Mouse (Mus musculus) forelimb bud, embryonic 11.5 days (tissue): ENCODE measurements at regions not wholly inside any gene's neighbourhood (a gene's known extent, or its start where the extent isn't known, plus 50 kb on each side); places are given as distances from the start of the nearest gene placed in this dataset.

Source experiments
- DNase-seq: peaks from one replicate; pipeline ENCODE4 v3.0.0-alpha.2; 2012; ENCODE audit warnings: low read depth, low spot score

- DNase-seq: no peak
Observed at GRCm38 (mm10) chr3:137728689-137729088, 57.4 kb downstream of the Gm21962 start.

GRCm38 (mm10) chr3:137729421-137729820, 58.1 kb downstream of the Gm21962 start:
- no peak for DNase-seq

GRCm38 (mm10) chr3:137737222-137737800, 66.0 kb downstream of the Gm21962 start:
- no peak for DNase-seq

DNA sequence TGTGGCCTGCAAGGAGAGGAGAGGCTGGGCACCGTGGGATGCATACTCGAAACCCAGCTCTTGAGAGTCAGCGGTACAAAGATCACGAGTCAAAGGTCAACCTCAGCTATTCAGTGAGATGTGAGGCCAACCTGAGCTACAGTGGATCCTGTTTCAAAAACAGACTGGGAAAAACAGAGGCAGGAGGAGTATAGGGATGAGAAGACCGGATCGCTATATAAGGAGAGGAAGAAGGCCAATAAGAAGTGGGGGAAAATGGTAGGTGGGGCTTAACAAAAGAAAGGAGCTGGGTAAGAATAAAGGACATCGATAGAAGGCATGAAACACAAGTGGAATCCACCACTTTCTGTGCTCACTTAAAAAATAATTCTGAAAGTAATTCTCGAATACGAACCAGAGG, 70.2 kb downstream of the Gm21962 start:
- DNase-seq: no peak

- no peak for DNase-seq
Observed at GRCm38 (mm10) chr3:137742119-137742518, 70.8 kb downstream of the Gm21962 start.

GRCm38 (mm10) chr3:137751732-137752260, 80.5 kb downstream of the Gm21962 start:
- DNase-seq: no peak

DNA sequence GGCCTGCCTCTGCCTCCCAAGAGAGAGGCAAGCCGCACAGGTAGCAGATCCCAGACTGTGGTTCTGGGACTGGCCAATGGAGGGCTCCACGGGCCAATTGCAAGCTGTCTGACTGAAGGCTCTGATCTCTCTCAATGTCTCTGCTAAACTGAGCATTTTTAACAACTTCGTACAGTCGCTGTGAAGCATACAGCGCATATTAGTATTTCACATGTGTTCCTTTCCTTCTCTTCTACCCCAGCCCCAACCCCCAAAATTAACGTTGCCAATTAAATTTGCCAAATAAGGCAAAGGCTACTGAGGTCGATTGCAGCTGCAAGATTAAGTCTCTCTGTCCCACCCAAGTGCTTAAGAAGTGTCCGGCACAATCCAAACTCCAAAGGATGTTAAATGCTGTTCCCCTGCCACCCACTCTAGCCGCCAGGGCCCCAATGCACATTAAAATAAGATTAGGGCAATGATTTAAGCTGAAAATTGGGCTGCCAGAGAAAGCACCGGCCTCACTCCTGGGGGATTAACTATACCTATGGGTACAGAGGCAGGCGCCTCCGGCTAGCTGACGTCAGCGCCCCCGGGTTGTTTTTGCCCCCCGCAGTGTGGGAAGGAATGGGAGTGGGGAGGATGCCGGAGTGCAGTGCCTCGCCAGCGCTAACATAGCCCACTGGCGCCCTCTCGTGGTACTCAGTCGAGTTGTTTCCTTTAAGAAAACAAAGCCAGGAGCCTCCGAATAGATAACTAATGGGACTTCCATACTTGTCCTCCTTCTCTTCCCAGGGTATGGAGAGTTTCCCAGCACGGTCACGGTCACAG, 81.3 kb downstream of the Gm21962 start:
- peak; percentile 90 for DNase-seq

DNA sequence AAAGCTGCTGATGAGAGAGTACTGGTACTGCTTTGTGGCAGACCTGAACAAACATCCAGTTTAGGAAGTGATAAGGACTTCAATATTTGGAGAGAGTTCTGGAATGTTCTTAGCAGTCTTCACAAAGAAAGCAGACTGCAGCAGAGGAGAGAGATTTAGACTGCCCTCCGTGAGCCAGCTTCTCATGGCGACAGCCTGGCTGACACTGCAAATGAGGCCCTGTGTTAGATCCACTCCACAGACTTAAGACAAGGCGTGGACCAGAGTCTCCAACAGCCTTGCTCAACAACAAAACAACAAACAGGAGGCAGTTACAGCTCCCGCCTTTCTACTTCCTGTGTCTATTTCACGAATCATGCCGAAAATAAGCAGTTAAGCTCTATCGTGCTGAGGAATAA, 81.9 kb downstream of the Gm21962 start:
- DNase-seq: no peak

DNA sequence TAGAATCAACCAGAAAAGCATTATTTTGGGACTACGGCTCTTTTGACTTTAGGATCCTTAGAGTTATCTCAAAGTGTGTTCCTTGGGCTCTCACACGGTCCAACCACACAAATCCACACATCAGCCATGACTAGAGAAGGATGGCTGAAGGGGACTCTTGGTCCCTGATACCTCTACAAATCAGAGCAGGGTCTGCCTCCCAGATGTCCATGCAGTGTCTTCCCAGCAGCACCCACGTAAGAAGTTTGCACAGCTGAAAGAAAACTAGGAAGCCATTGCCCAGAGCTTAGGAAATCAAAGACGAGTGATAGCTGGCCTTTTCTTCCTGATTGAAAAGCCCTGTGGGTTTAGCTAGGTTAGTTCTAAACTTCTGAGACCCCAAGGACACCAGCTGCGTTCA, 84.1 kb downstream of the Gm21962 start:
- DNase-seq: no peak

GRCm38 (mm10) chr3:137762213-137762884, 91.0 kb downstream of the Gm21962 start:
- DNase-seq: no peak

DNA sequence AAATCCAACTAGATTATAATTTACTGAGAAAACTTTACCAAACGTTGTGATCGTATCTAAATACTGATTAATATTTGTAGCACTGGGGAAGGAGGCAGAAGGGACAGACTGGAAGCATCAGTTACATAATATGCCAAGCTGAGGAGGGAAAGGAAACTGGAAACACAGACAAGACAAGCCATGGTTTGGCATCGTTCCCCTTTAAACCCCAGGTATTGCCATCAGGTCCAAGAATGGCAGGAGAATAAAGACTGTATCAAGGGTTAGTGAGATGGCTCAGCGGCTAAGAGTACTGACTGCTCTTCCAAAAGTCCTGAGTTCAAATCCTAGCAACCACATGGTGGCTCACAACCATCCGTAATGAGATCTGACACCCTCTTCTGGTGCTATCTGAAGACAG, 92.1 kb downstream of the Gm21962 start:
- DNase-seq: no peak

DNA sequence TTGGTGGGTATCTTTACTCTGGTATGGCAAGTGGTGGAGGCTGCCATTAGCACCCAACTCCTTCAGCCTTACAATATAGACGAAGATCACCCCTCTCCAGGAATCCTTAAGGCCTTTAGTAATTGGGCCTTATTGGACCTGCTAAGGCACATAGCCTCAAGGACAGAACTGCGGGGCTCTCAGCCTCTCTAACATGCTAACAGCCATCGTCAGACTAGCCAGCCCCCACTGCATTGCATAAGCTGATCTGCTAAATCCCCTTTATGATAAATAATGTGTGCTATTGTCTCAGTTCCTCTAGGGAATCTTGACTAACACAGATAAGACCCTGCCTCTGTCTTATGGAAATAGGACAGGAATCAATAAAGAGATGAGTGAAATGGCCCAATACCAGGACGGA, 95.7 kb upstream of the H2afz start:
- DNase-seq: no peak

GRCm38 (mm10) chr3:137775076-137775849, 89.0 kb upstream of the H2afz start:
- no peak for DNase-seq

- peak; percentile 31 for DNase-seq
Observed at GRCm38 (mm10) chr3:137778113-137778512, 86.2 kb upstream of the H2afz start.

GRCm38 (mm10) chr3:137780029-137780428, 84.3 kb upstream of the H2afz start:
- DNase-seq: no peak

DNA sequence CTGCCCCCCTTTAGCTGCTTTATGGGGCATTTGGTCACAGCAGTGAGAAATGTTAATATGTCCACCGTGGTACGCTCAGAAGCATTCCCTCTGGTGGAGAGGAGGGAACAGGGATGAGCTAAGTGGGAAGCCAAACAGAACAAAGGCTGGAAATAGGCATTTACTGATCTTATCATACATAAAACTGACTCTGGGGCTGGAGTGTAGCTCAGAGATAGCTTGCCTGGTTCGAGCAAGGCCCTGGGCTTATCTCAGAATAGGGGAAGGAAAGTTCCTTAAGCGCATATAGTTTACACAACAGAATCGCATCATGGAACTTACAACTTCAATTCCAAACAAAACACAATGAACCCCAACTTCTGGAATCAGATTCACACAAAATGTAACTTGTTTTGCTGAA, 81.5 kb upstream of the H2afz start:
- DNase-seq: no peak

DNA sequence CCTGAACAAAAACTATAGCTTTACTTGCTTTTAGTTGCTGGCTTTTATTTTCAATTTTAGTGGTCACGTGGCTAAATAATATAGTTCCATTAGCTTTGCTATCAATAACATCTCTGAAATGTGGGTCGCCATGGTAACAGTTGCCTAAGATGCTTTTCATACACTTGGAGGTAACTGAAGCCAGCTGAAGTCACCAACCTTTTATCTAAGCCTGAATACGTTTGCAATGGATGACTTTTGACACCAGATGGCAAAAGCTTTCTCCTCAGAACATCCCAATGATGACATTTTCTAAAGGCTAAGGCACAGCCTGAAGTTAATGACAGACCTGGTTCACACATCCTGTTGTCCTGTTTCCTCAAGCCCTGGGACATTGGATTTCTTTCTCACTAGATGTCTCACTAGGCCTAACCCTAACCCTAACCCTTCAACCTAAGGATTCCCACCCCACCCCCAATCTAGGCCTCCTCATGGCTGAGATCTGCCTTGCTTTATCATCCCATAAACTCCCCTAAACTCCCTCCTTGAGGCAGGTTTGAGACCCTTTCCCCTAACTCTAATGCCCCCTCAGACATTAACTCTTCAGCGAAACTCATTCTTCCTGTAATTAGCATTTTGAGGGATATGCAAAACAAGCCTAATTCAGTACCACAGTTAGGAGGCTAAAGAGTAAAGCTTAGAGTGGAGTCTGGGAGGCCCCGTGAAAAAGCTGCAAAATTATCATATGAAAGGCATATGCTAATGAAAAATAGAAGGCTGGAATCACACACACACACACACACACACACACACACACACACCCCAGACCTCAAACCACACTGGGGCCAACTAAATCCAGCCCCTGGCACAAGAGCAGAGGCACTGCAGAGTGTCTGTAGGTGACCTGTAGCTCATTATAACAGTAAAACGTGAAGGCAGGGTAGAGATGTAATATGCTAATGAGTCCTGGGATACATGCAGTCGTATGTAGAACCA, 80.1 kb upstream of the H2afz start:
- DNase-seq: peak; percentile 51

DNA sequence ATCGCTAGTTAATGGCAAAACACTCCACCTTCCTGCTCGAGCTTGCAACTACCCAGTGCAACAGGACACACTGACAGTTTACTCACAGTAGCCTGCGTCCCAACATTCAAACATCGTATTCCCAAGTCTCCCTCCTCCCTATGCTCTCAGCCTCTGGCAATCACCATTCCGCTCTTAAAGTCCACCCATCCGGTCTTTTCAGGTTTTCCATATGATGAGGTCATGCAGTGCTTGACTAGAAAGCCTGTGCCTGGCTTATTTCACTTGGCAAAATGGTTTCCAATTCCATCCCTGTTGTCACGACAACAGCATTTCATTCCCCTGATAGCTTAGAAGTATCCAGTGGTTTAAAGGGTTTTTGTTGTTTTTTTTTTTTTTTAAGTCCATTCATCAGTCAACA, 79.1 kb upstream of the H2afz start:
- peak; percentile 54 for DNase-seq

DNA sequence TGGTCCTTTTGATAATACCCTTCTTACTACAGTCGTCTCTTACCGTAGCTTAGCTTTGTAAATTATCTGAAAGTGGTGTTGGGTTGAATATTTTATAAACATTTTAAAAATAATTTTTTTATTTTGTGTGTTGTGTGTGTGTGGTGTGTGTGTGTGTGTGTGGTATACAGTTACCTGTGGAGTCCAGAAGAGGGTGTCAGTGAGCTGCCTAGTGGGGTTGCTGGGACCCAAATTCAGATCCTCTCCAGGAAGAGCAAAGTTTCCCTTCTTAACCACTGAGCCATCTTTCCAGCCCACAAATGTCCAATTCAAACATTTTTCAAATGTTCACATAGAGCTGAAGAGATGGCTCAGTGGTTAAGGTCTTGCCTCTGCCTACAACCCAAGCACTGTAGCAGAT, 78.4 kb upstream of the H2afz start:
- no peak for DNase-seq

GRCm38 (mm10) chr3:137789671-137790070, 74.6 kb upstream of the H2afz start:
- DNase-seq: no peak

DNA sequence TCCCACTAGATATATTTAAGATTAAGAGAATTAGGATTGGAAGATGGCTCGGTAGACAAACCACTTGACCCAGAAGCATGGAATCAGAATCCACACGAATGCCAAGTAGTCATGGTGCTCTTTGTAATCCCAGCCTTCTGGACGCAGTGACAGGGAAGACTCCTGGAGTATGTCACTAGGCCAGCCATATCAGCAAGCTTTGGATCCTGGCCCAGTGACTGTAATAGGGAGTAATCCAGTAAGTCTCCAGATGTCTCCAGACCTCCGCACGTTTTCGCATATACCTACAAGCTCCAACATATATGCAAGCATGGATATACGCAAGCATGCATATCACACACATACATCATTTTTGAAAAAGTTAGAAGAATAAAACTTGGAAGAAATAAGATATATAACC, 73.9 kb upstream of the H2afz start:
- no peak for DNase-seq
